Mouse (Mus musculus): ENCODE results near the gene Ergic1. TPM values are rescaled to one million over a fixed set of nuclear protein-coding genes. Genes with fewer than 3 reads are reported as not detected.

The Ergic1 gene
- polyA plus RNA-seq, 1 experiment from 2014 or later: 100 TPM

GRCm38 (mm10) chr17:26580873-26581401 is 19.6 kb downstream of the Ergic1 start:
- WGBS: 89% methylated on average over 3 of the region's 3 CpGs
- no peaks in the 10 kb centered on the region for H3K36me3 ChIP-seq (replicated peaks)
- H3K4me3 ChIP-seq: no peak overlapping the region
- no peaks in the 10 kb centered on the region for H3K9me3 ChIP-seq
- no peak for ATAC-seq (replicated peaks)
- peaks cover 11% of the 10 kb centered on the region for H3K4me1 ChIP-seq
- no peak overlapping the region for H3K9ac ChIP-seq
- no peak overlapping the region for H3K4me2 ChIP-seq
- H3K27me3 ChIP-seq (replicated peaks): no peaks in the 10 kb centered on the region
- no peak overlapping the region for H3K27ac ChIP-seq

- H3K9me3 ChIP-seq: no peaks in the 10 kb centered on the region
- ATAC-seq (replicated peaks): no peak
- H3K4me3 ChIP-seq: no peak overlapping the region
- no peak overlapping the region for H3K4me2 ChIP-seq
- peaks cover 11% of the 10 kb centered on the region for H3K4me1 ChIP-seq
- no peak overlapping the region for H3K9ac ChIP-seq
- H3K27me3 ChIP-seq (replicated peaks): no peaks in the 10 kb centered on the region
- H3K27ac ChIP-seq: no peak overlapping the region
- no peaks in the 10 kb centered on the region for H3K36me3 ChIP-seq (replicated peaks)
- WGBS: 82% methylated on average over 5 of the region's 5 CpGs
Observed at GRCm38 (mm10) chr17:26582297-26582696, 21.0 kb downstream of the Ergic1 start.

GRCm38 (mm10) chr17:26583056-26583455 is 21.8 kb downstream of the Ergic1 start:
- no peak overlapping the region for H3K4me3 ChIP-seq
- H3K9me3 ChIP-seq: no peaks in the 10 kb centered on the region
- H3K4me2 ChIP-seq: no peak overlapping the region
- H3K4me1 ChIP-seq: peaks cover 11% of the 10 kb centered on the region
- no peaks in the 10 kb centered on the region for H3K36me3 ChIP-seq (replicated peaks)
- no peak for ATAC-seq (replicated peaks)
- no peaks in the 10 kb centered on the region for H3K27me3 ChIP-seq (replicated peaks)
- no peak overlapping the region for H3K9ac ChIP-seq
- 99% methylated on average over 9 of the region's 9 CpGs for WGBS
- no peak overlapping the region for H3K27ac ChIP-seq

- H3K9ac ChIP-seq: no peak overlapping the region
- H3K4me1 ChIP-seq: peaks cover 11% of the 10 kb centered on the region
- H3K4me2 ChIP-seq: no peak overlapping the region
- H3K27me3 ChIP-seq (replicated peaks): no peaks in the 10 kb centered on the region
- no peaks in the 10 kb centered on the region for H3K9me3 ChIP-seq
- 95% methylated on average over 6 of the region's 6 CpGs for WGBS
- H3K36me3 ChIP-seq (replicated peaks): no peaks in the 10 kb centered on the region
- H3K27ac ChIP-seq: peak overlapping the region; percentile 46; the same call in 1 of the 2 replicates
- H3K4me3 ChIP-seq: no peak overlapping the region
- no peak for ATAC-seq (replicated peaks)
Observed at GRCm38 (mm10) chr17:26583606-26584005, 22.3 kb downstream of the Ergic1 start.

DNA sequence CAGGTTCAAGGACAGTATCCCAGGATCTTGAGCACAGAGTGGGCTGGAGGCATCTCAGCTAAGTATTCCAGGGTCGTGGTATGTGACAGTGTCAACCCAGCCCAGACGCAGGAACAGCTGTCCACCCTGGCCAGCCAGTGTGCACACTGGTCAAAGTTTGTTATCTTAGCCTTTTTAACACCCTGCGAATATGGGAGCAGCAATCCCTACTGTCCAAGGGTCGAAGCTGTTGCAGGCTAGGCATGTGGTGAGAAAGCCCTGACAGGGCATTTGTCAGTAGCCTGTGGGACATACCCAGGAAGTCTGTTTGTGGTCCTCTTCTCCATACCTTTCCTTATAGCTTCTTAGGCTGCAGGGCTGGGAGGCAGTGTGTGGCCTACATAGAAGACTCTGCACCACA is 22.8 kb downstream of the Ergic1 start:
- Histone ChIP-seq H3K4me1 (peaks cover 11% of the 10 kb centered on the region), H3K9me3 (no peaks in the 10 kb centered on the region), H3K4me3 (no peak overlapping the region), H3K4me2 (no peak overlapping the region), H3K9ac (no peak overlapping the region), H3K36me3 (replicated peaks) (0 out of 2 replicates have a peak, but pooled peaks cover 3% of the 10 kb centered on the region), H3K27me3 (replicated peaks) (no peaks in the 10 kb centered on the region), H3K27ac (peak overlapping the region; percentile 46; the same call in 1 of the 2 replicates)
- ATAC-seq (replicated peaks): no peak
- 85% methylated on average over 4 of the region's 4 CpGs for WGBS

DNA sequence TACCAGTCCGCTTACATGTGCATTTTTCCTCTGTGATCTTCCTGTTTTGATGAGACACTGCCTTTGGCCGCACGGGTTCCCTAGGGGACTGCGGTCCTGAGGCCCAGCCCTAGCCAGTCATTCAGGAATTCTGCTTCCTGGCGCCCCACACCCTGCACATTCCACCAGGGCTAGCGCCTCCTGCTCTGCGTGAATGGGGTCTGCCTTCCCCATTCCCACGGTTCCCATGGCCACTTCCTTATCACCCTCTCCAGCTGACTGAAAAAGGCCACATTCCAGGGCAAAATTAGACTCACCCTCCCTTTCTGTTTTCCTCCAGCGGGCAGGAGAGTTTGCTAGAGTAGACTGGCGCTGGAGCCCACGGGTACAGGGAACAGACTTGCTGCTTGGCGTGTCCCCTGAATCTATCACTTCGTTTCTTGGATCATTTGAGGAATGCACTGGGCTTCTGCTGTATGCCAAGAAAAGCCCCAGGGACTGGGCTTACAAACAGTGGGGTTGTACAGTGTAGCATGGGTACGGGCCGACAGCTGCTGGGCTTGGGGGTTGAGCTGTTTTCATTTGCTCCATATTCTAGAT is 23.4 kb downstream of the Ergic1 start:
- Histone ChIP-seq H3K9me3 (no peaks in the 10 kb centered on the region), H3K27ac (peak overlapping the region; percentile 46), H3K36me3 (replicated peaks) (0 out of 2 replicates have a peak, but pooled peaks cover 3% of the 10 kb centered on the region), H3K4me3 (no peak overlapping the region), H3K4me1 (peaks cover 11% of the 10 kb centered on the region), H3K27me3 (replicated peaks) (no peaks in the 10 kb centered on the region), H3K9ac (no peak overlapping the region), H3K4me2 (no peak overlapping the region)
- peak; percentile 63 for ATAC-seq (replicated peaks)
- WGBS: 64% methylated on average over 15 of the region's 15 CpGs

DNA sequence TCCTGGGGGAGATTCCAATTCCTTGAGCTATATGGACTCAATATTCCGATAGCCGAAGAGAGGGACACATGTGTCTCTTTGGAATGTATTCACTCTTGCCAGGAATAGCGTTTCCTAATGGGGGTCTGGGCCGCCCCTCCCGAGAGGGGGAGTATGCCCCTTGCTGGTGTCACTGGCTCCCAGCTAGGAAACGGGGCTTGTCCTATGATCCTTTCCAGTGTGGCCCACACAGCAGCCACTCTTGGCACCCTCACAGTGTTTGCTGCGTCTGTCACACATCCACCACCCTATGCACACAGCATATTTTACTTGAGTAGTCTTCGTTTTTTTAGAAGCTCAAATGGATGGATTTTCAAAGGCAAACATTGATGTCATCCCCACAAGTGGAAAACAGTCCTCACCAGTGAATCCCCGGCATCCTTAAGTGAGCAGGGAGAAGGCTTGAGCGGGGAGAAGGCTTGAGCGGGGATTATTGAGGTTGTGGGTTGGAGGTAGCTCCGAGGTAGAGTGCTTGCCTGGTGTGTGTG is 26.7 kb downstream of the Ergic1 start:
- H3K27me3 ChIP-seq (replicated peaks): no peaks in the 10 kb centered on the region
- no peaks in the 10 kb centered on the region for H3K9me3 ChIP-seq
- no peak overlapping the region for H3K4me3 ChIP-seq
- H3K9ac ChIP-seq: no peak overlapping the region
- 0 out of 2 replicates have a peak, but pooled peaks cover 3% of the 10 kb centered on the region for H3K36me3 ChIP-seq (replicated peaks)
- ATAC-seq (replicated peaks): no peak
- H3K27ac ChIP-seq: no peak overlapping the region
- H3K4me1 ChIP-seq: peaks cover 11% of the 10 kb centered on the region
- H3K4me2 ChIP-seq: no peak overlapping the region
- 92% methylated on average over 12 of the region's 12 CpGs for WGBS

GRCm38 (mm10) chr17:26592510-26592909 is 31.2 kb downstream of the Ergic1 start:
- no peak for ATAC-seq (replicated peaks)
- Histone ChIP-seq H3K36me3 (replicated peaks) (0 out of 2 replicates have a peak, but pooled peaks cover 3% of the 10 kb centered on the region), H3K27ac (no peak overlapping the region), H3K4me3 (no peak overlapping the region), H3K9me3 (no peaks in the 10 kb centered on the region), H3K4me1 (peaks cover 19% of the 10 kb centered on the region), H3K9ac (no peak overlapping the region), H3K27me3 (replicated peaks) (no peaks in the 10 kb centered on the region), H3K4me2 (no peak overlapping the region)
- WGBS: 92% methylated on average over 4 of the region's 4 CpGs

- no peak for ATAC-seq (replicated peaks)
- Histone ChIP-seq H3K4me1 (peaks cover 19% of the 10 kb centered on the region), H3K4me3 (no peak overlapping the region), H3K27me3 (replicated peaks) (no peaks in the 10 kb centered on the region), H3K4me2 (no peak overlapping the region), H3K9me3 (no peaks in the 10 kb centered on the region), H3K27ac (no peak overlapping the region), H3K36me3 (replicated peaks) (0 out of 2 replicates have a peak, but pooled peaks cover 3% of the 10 kb centered on the region), H3K9ac (no peak overlapping the region)
- 92% methylated on average over 5 of the region's 5 CpGs for WGBS
Observed at GRCm38 (mm10) chr17:26593199-26593598, 31.9 kb downstream of the Ergic1 start.

DNA sequence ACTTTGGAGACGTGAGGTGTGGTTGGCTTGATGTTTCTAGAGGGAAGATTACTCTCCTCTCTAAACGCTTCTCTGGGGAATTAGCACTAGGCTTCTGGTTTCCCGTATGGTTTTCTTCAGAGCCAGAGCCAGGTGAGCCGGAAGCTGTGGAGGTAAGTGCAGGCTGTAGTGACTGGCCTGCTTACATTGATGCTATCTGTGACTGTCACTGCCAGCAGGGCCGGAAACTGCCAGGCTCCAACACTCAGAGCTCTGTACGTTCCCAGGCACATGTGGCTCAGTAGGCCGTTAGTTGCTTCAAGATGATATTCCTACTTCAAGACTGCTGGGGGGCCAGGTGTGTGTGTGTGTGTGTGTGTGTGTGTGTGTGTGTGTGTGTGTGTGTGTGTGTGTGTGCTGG is 32.9 kb downstream of the Ergic1 start:
- Histone ChIP-seq H3K4me1 (peaks cover 19% of the 10 kb centered on the region), H3K36me3 (replicated peaks) (no peaks in the 10 kb centered on the region), H3K4me3 (no peak overlapping the region), H3K27me3 (replicated peaks) (no peaks in the 10 kb centered on the region), H3K27ac (no peak overlapping the region), H3K9me3 (no peaks in the 10 kb centered on the region), H3K4me2 (no peak overlapping the region), H3K9ac (no peak overlapping the region)
- ATAC-seq (replicated peaks): no peak
- WGBS: 93% methylated on average over 7 of the region's 7 CpGs

- Histone ChIP-seq H3K9me3 (no peaks in the 10 kb centered on the region), H3K4me1 (peaks cover 19% of the 10 kb centered on the region), H3K27me3 (replicated peaks) (no peaks in the 10 kb centered on the region), H3K27ac (no peak overlapping the region), H3K4me2 (no peak overlapping the region), H3K4me3 (no peak overlapping the region), H3K36me3 (replicated peaks) (no peaks in the 10 kb centered on the region), H3K9ac (no peak overlapping the region)
- WGBS: 93% methylated on average over 7 of the region's 7 CpGs
- ATAC-seq (replicated peaks): no peak
Observed at GRCm38 (mm10) chr17:26594958-26595357, 33.7 kb downstream of the Ergic1 start.

DNA sequence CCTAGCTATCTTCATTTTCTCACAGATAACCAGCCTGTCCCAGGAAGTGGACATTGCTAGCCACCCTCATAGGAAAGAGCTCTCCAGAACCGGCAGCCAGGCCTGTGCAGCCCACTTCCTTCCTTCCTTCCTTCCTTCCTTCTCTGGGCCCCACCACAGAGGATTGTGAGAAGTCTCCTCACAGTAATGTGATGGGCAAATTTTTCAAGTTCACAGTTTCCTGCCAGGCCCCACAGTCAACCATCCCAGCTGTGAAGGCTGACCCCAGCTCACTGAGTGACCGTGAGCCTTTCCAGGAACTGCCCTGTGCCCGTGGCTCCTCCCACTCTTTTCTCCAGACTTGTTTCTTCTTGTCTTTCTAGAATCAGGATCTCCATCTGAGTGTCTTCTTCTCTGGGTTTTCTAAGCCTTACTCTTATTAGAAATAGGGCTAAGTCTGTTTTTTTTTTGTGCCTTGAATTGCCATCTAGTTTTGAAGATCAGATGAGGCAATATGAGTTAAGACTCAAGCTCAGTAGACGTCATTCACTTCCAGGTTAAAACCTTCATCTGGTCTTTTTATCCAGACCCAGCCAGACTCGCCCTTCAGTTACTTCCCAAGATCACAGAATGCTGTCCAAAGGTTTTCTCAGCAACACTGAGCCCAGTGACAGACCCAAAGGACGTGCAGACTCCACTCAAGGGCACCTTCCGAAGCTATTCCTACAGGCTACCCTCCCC is 34.3 kb downstream of the Ergic1 start:
- Histone ChIP-seq H3K36me3 (replicated peaks) (no peaks in the 10 kb centered on the region), H3K4me1 (peaks cover 19% of the 10 kb centered on the region), H3K9ac (no peak overlapping the region), H3K27me3 (replicated peaks) (no peaks in the 10 kb centered on the region), H3K4me3 (no peak overlapping the region), H3K9me3 (no peaks in the 10 kb centered on the region), H3K4me2 (no peak overlapping the region), H3K27ac (0 out of 2 replicates have a peak overlapping the region, but pooled peaks have one; percentile 46)
- WGBS: 62% methylated on average over 7 of the region's 7 CpGs
- no peak for ATAC-seq (replicated peaks)

Measured in midbrain, embryonic 15.5 days (tissue).